Mouse (Mus musculus) neural tube, embryonic 11.5 days (tissue): ENCODE data around the gene Olfr1453. TPM values are rescaled to one million over a fixed set of nuclear protein-coding genes. Genes with fewer than 3 reads are reported as not detected.
"Not testable (repeated sequence)": the region's sequence is repeated elsewhere in the genome, so short reads cannot be mapped to it uniquely, and the experiment has no call there.

Experiments
- ATAC-seq: fragments of 200-750 bp; cut with Nextera tagmentation; 2 replicates; pipeline ENCODE4 v1.8.0; 2017; ENCODE audit warnings: moderate number of reproducible peaks, mild to moderate bottlenecking, moderate TSS enrichment, moderate library complexity; ENCODE audit not compliant: insufficient read depth, low FRiP score, low TSS enrichment
- DNase-seq: peaks from one replicate; pipeline ENCODE4 v3.0.0-alpha.2; 2015; ENCODE audit warnings: low spot score
- H3K27ac ChIP-seq: fragments of 300-500 bp; sonication (generic); 2 replicates; pipeline ENCODE4 v1.5.1; 2014; ENCODE audit warnings: low read depth, mild to moderate bottlenecking, low read length
- H3K27me3 ChIP-seq: fragments of 300-500 bp; sonication (generic); 2 replicates; pipeline ENCODE4 v1.6.1; 2014; ENCODE audit warnings: mild to moderate bottlenecking, low read length, mixed read lengths; ENCODE audit not compliant: control insufficient read depth, insufficient read depth
- H3K36me3 ChIP-seq: fragments of 300-500 bp; sonication (generic); 2 replicates; pipeline ENCODE4 v1.6.1; 2014; ENCODE audit warnings: mild to moderate bottlenecking, low read length, moderate library complexity, mixed read lengths; ENCODE audit not compliant: control insufficient read depth, insufficient read depth
- H3K4me1 ChIP-seq: fragments of 300-500 bp; sonication (generic); 2 replicates; pipeline ENCODE4 v1.6.1; 2014; ENCODE audit warnings: low read length, mixed read lengths; ENCODE audit not compliant: control insufficient read depth, insufficient read depth
- H3K4me2 ChIP-seq: fragments of 300-500 bp; sonication (generic); 2 replicates; pipeline ENCODE4 v1.6.1; 2014; ENCODE audit warnings: low read depth, mild to moderate bottlenecking, moderate library complexity
- H3K4me3 ChIP-seq: fragments of 300-500 bp; sonication (generic); 2 replicates; pipeline ENCODE4 v1.5.1; 2014; ENCODE audit warnings: low read depth, low read length
- H3K9ac ChIP-seq: fragments of 300-500 bp; sonication (generic); 2 replicates; pipeline ENCODE4 v1.6.1; 2014; ENCODE audit warnings: mild to moderate bottlenecking, low read length
- H3K9me3 ChIP-seq: fragments of 300-500 bp; sonication (generic); 2 replicates; pipeline ENCODE4 v1.6.1; 2016; ENCODE audit warnings: low read length; ENCODE audit not compliant: control insufficient read depth
- WGBS: fragments of 180-500 bp; shearing (Covaris S2); extraction: QIAGEN DNeasy Blood & Tissue Kit; methylation state at CpG from one replicate; pipeline ENCODE4 v1.1.7; 2014; 5-methylcytosine and 5-hydroxymethylcytosine counted together
- polyA plus RNA-seq: library from polyadenylated mRNA; unstranded; fragments of >200 nt; fragmentation: Nextera tagmentation; extraction: Ambion mirVana; gene quantifications from 2 replicates; pipeline ENCODE4 v1.2.1, GENCODE M21; 2014

Olfr1453 gene
- not detected in 2 replicates for polyA plus RNA-seq

DNA sequence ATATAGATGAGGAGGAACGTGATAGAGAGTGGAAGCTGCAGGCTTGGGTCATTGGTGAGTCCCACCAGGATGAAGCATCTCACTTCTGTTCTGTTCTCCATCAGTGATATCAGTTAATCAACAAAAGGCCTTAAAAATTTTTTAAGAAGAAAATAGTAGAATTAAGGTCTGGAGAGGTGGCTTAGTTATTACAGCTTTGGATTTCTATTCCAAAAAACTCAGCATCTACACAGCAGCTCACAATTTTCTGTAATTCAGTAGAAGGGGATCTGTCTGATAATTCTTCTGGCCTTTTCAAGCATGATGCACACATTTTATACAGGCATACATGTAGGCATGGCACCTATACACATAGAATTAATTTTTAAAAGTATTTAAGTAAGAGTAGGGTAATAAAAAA lies at the start of gene Olfr1453:
Gene Olfr1453 (minus strand): TSS at position 101 of the 400 bp plus-strand sequence.
- Histone ChIP-seq H3K4me3 (no peak within 1 kb of the TSS), H3K27ac (no peak within 1 kb of the TSS), H3K36me3 (no peaks in the 10 kb centered on the region), H3K4me1 (no peaks in the 10 kb centered on the region), H3K9ac (no peak within 1 kb of the TSS), H3K27me3 (no peaks in the 10 kb centered on the region), H3K4me2 (no peak within 1 kb of the TSS), H3K9me3 (no peaks in the 10 kb centered on the region)
- ATAC-seq (no peak), DNase-seq (no peak)
- 54% methylated on average over 1 of the region's 1 CpGs for WGBS

DNA sequence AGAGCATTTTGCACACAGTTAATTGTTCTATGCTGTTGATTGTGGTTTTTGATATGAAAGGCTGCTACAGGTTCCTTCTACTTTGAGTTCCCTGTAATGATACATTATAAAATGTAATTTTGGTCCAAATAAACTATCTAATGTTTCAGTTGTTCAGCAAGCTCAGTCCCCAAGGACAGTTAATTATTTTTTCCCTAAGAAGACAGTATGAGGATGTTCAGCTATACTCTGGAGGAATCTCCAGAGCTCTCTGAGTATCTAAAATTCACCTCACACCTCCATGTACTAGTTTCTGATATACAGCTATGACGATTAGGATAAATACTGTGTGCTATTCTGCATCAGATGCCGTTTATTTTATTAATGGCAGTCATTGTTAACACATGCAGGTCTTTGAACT lies 32.2 kb upstream of the Olfr1453 start, which contains the start of gene Olfr1454:
Gene Olfr1454 (plus strand): TSS at position 301 of the 400 bp plus-strand sequence.
- no peaks in the 10 kb centered on the region for H3K27me3 ChIP-seq
- 0 out of 2 replicates have a peak, but pooled peaks cover 1% of the 10 kb centered on the region for H3K9me3 ChIP-seq
- no peak within 1 kb of the TSS for H3K4me2 ChIP-seq
- 69% methylated on average over 2 of the region's 2 CpGs for WGBS
- DNase-seq: no peak
- no peak for ATAC-seq
- no peaks in the 10 kb centered on the region for H3K4me1 ChIP-seq
- H3K9ac ChIP-seq: no peak within 1 kb of the TSS
- no peak within 1 kb of the TSS for H3K4me3 ChIP-seq
- H3K36me3 ChIP-seq: no peaks in the 10 kb centered on the region
- H3K27ac ChIP-seq: no peak within 1 kb of the TSS

DNA sequence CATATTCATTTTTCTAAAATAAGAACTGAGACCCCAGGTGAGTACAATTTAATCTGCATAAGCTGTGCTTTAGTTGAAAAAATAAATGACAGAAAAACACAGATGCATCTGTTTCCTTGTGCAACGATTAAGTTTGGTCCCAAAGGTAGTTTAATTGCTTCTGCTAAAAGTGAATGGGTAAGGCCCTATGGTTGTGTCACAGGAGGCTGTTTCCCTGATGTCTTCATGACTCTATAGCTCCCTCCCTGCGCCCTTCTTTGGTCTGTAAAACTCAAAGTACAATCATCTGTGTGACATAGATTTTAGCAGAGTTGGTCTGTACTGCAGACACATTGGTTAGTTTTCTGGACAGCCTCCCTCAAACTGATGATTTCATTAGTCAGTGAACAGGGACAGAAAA lies 33.4 kb downstream of the Olfr1453 start, which contains the start of gene Olfr1451:
Gene Olfr1451 (plus strand): TSS at position 301 of the 400 bp plus-strand sequence.
- no peak for ATAC-seq
- H3K9ac ChIP-seq: no peak within 1 kb of the TSS
- no peaks in the 10 kb centered on the region for H3K36me3 ChIP-seq
- H3K4me2 ChIP-seq: no peak within 1 kb of the TSS
- H3K4me3 ChIP-seq: no peak within 1 kb of the TSS
- DNase-seq: no peak
- 73% methylated on average over 2 of the region's 2 CpGs for WGBS
- H3K9me3 ChIP-seq: no peaks in the 10 kb centered on the region
- H3K4me1 ChIP-seq: no peaks in the 10 kb centered on the region
- no peaks in the 10 kb centered on the region for H3K27me3 ChIP-seq
- H3K27ac ChIP-seq: no peak within 1 kb of the TSS

DNA sequence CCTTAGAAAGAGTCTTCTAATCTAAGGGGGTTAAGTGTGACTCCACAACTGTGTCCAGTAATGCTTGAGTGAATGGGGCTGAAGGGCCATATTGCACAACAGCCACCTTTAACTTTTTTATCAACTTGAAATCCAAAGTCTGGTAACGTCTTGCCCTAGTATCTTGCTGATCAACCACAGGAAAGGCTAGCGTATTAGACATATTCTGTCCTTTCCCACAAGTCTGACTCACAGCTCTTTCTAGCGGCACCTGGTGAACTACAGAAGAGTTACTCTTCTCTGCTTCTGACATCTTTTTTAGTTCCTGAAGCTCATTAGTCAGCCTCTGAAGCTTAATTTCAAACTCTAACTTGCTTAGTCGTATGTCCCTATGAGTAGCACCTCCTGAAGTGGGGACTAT lies 35.8 kb downstream of the Olfr1453 start:
- not testable (repeated sequence) for H3K9me3 ChIP-seq, H3K27me3 ChIP-seq, H3K4me1 ChIP-seq, H3K36me3 ChIP-seq, H3K4me2 ChIP-seq, H3K4me3 ChIP-seq, ATAC-seq, H3K9ac ChIP-seq, DNase-seq, H3K27ac ChIP-seq
- 90% methylated on average over 4 of the region's 4 CpGs for WGBS

Other genes with a start within 250 kb of the Olfr1453 start
- gene Zfp91, start 232.2 kb downstream of the Olfr1453 start, polyA plus RNA-seq: 10.6 and 11.2 TPM in 2 replicates
- gene Lpxn, start 232.1 kb downstream of the Olfr1453 start, polyA plus RNA-seq: 0.93 and 1.1 TPM in 2 replicates
- gene Gm5244, start 181.6 kb downstream of the Olfr1453 start, polyA plus RNA-seq: not detected in 2 replicates
- not detected in 2 replicates for gene Olfr1444, start 171.0 kb downstream of the Olfr1453 start, polyA plus RNA-seq
- gene Olfr1445, start 144.5 kb downstream of the Olfr1453 start, polyA plus RNA-seq: not detected in 2 replicates
- not detected in 2 replicates for gene Olfr1446, start 134.8 kb downstream of the Olfr1453 start, polyA plus RNA-seq
- not detected in 2 replicates for gene Olfr1447, start 124.6 kb downstream of the Olfr1453 start, polyA plus RNA-seq
- not detected in 2 replicates for gene Olfr1448, start 103.9 kb downstream of the Olfr1453 start, polyA plus RNA-seq
- gene Olfr1449, start 97.5 kb downstream of the Olfr1453 start, polyA plus RNA-seq: not detected in 2 replicates
- gene Olfr1450, start 78.1 kb downstream of the Olfr1453 start, polyA plus RNA-seq: not detected in 2 replicates
- not detected in 2 replicates for gene Olfr1451, start 33.3 kb downstream of the Olfr1453 start, polyA plus RNA-seq
- gene Olfr1454, start 32.3 kb upstream of the Olfr1453 start, polyA plus RNA-seq: not detected in 2 replicates
- not detected in 2 replicates for gene Olfr1457, start 69.6 kb upstream of the Olfr1453 start, polyA plus RNA-seq
- not detected in 2 replicates for gene Olfr1458, start 78.4 kb upstream of the Olfr1453 start, polyA plus RNA-seq
- not detected in 2 replicates for gene Olfr1459, start 121.2 kb upstream of the Olfr1453 start, polyA plus RNA-seq
- not detected in 2 replicates for gene Olfr1461, start 134.7 kb upstream of the Olfr1453 start, polyA plus RNA-seq
- gene Olfr1462, start 157.4 kb upstream of the Olfr1453 start, polyA plus RNA-seq: not detected in 2 replicates
- not detected in 2 replicates for gene Olfr1463, start 203.0 kb upstream of the Olfr1453 start, polyA plus RNA-seq